Mouse (Mus musculus): ENCODE measurements around the gene Pi4k2a.

DNA sequence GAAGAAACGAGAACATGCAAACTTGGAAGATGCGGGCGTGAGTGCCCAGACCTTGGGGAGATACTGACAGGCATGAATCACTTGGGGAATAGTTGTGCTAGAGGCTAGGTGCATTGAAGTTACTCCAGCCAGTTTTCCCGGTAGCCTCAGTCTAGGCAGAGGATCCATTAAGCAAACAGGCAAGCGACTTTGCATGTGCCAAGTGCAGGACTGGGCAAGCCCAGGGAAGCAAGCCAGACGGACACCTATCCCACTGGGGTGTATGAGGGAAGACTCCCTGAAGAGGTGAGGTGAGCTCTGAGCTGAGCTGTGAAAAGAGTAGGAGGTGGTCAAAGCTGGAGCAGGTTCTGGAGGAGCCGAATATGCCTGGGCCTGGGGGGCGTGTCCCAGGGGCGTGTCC, 77.2 kb downstream of the Pi4k2a start:
- TF ChIP-seq CTCF (IDR thresholded peaks at IDR 0.05; ENCODE audit: extremely low read depth, insufficient read depth, insufficient read length, insufficient replicate concordance): no peak
- TF ChIP-seq POLR2A (IDR thresholded peaks at IDR 0.05; ENCODE audit: low read depth, low read length): no peak

All from spleen, adult 2 months (tissue).